Mouse (Mus musculus) CH12.LX (cell line): ENCODE results near the gene Serpinf2. TPM values are rescaled to one million over a fixed set of nuclear protein-coding genes. Genes with fewer than 3 reads are reported as not detected.

Experiments used
- DNase-seq: peaks from one replicate; pipeline ENCODE4 v3.0.0-alpha.2; 2013; ENCODE audit errors: extremely low read depth
- H3K27ac ChIP-seq: 2 replicates; pipeline ENCODE4 v1.5.1; 2012; ENCODE audit warnings: low read depth, mild to moderate bottlenecking, control low read depth, moderate library complexity; ENCODE audit not compliant: insufficient read depth
- H3K27me3 ChIP-seq: replicated peaks from 2 replicates; pipeline ENCODE3; 2012; ENCODE audit warnings: inconsistent platforms
- H3K36me3 ChIP-seq, 2 experiments: replicated peaks in 1 of 2; 2 replicates each; pipeline versions ENCODE3 to v1.6.1; 2012; ENCODE audit warnings: inconsistent platforms in 1 of 2, low read length in 1 of 2, mild to moderate bottlenecking in 1 of 2, mixed read lengths in 1 of 2, moderate library complexity in 1 of 2; ENCODE audit not compliant: control insufficient read depth in 1 of 2, insufficient read depth in 1 of 2
- H3K4me1 ChIP-seq, 2 experiments: 2 replicates each; pipeline ENCODE4 v1.6.1; 2012; ENCODE audit warnings: inconsistent platforms in 1 of 2, moderate library complexity in 1 of 2; ENCODE audit not compliant: insufficient read depth in 2 of 2, control insufficient read depth in 1 of 2
- H3K4me2 ChIP-seq: 2 replicates; pipeline ENCODE4 v1.6.1; 2012; ENCODE audit warnings: low read depth, mild to moderate bottlenecking, control low read depth; ENCODE audit not compliant: poor library complexity, insufficient read depth, severe bottlenecking
- H3K4me3 ChIP-seq, 3 experiments: fragments of 150-350 bp in 1 of 3; sonication (generic) in 1 of 3; replicated peaks in 1 of 3; 2 replicates each; pipeline versions ENCODE3 to v1.5.1; 2011 to 2012; ENCODE audit warnings: low read depth in 2 of 3, low read length in 2 of 3, mild to moderate bottlenecking in 2 of 3, moderate library complexity in 2 of 3, control low read depth in 1 of 3, improper control_type of control experiment in 1 of 3, inconsistent platforms in 1 of 3, mixed read lengths in 1 of 3; ENCODE audit not compliant: poor library complexity in 1 of 3
- H3K79me2 ChIP-seq: replicated peaks from 2 replicates; pipeline ENCODE4 v1.6.1; 2012; ENCODE audit warnings: mild to moderate bottlenecking, moderate library complexity; ENCODE audit not compliant: control insufficient read depth, poor library complexity, insufficient read depth, severe bottlenecking; ENCODE audit errors: extremely low read depth
- H3K9ac ChIP-seq: 2 replicates; pipeline ENCODE4 v1.6.1; 2012; ENCODE audit warnings: low read depth, mild to moderate bottlenecking, control low read depth, moderate library complexity; ENCODE audit not compliant: insufficient read depth
- H3K9me3 ChIP-seq: replicated peaks from 2 replicates; pipeline ENCODE3; 2012; ENCODE audit warnings: low read length, inconsistent platforms, mixed read lengths
- BHLHE40 ChIP-seq: IDR thresholded peaks from 2 replicates; pipeline ENCODE4 v1.6.1; 2011; ENCODE audit warnings: mild to moderate bottlenecking, low read depth, low read length, improper control_type of control experiment
- CHD1 ChIP-seq: IDR thresholded peaks from 2 replicates; pipeline ENCODE4 v1.6.1; 2012; ENCODE audit warnings: low read depth, low read length, improper control_type of control experiment, inconsistent platforms
- CTCF ChIP-seq, 2 experiments: IDR thresholded peaks in 1 of 2; conservative IDR thresholded peaks in 1 of 2; 2 replicates each; pipeline ENCODE4 v1.5.1; 2011 to 2012; ENCODE audit warnings: low read depth in 2 of 2, low read length in 2 of 2, improper control_type of control experiment in 1 of 2, inconsistent platforms in 1 of 2, mild to moderate bottlenecking in 1 of 2, moderate library complexity in 1 of 2
- ELF1 ChIP-seq: IDR thresholded peaks from 2 replicates; pipeline ENCODE4 v1.6.1; 2014; ENCODE audit warnings: low read depth, mild to moderate bottlenecking, inconsistent platforms, low read length, improper control_type of control experiment
- ETS1 ChIP-seq: conservative IDR thresholded peaks from 2 replicates; pipeline ENCODE4 v1.6.1; 2012; ENCODE audit warnings: low read depth, mild to moderate bottlenecking, inconsistent platforms, low read length, improper control_type of control experiment, moderate library complexity
- HCFC1 ChIP-seq: IDR thresholded peaks from 2 replicates; pipeline ENCODE4 v1.6.1; 2012; ENCODE audit warnings: low read depth, mild to moderate bottlenecking, inconsistent platforms, low read length, improper control_type of control experiment
- JUN ChIP-seq: IDR thresholded peaks from 2 replicates; pipeline ENCODE4 v1.6.1; 2011; ENCODE audit warnings: low read depth, mild to moderate bottlenecking, low read length, improper control_type of control experiment, moderate library complexity; ENCODE audit not compliant: insufficient read depth
- JUND ChIP-seq: conservative IDR thresholded peaks from 2 replicates; pipeline ENCODE4 v1.6.1; 2011; ENCODE audit warnings: low read depth, low read length, improper control_type of control experiment
- KAT2A ChIP-seq: IDR thresholded peaks from 2 replicates; pipeline ENCODE4 v1.6.1; 2012; ENCODE audit warnings: low read length, improper control_type of control experiment, inconsistent platforms; ENCODE audit not compliant: insufficient replicate concordance
- MAFK ChIP-seq: IDR thresholded peaks from 2 replicates; pipeline ENCODE4 v1.6.1; 2011; ENCODE audit warnings: low read length, improper control_type of control experiment; ENCODE audit not compliant: insufficient replicate concordance
- MAX ChIP-seq: IDR thresholded peaks from 2 replicates; pipeline ENCODE4 v1.6.1; 2011; ENCODE audit warnings: low read length, improper control_type of control experiment
- MAZ ChIP-seq: IDR thresholded peaks from 2 replicates; pipeline ENCODE4 v1.6.1; 2012; ENCODE audit warnings: low read depth, mild to moderate bottlenecking, inconsistent platforms, low read length, improper control_type of control experiment, moderate library complexity
- MEF2A ChIP-seq: IDR thresholded peaks from 2 replicates; pipeline ENCODE4 v1.6.1; 2014; ENCODE audit warnings: low read depth, mild to moderate bottlenecking, inconsistent platforms, low read length, improper control_type of control experiment, borderline replicate concordance
- NELFE ChIP-seq: IDR thresholded peaks from 2 replicates; pipeline ENCODE4 v1.6.1; 2011; ENCODE audit warnings: low read depth, low read length, improper control_type of control experiment
- NRF1 ChIP-seq: IDR thresholded peaks from 2 replicates; pipeline ENCODE4 v1.6.1; 2014; ENCODE audit warnings: low read depth, mild to moderate bottlenecking, inconsistent platforms, low read length, improper control_type of control experiment, moderate library complexity
- PAX5 ChIP-seq: IDR thresholded peaks from 2 replicates; pipeline ENCODE4 v1.6.1; 2012; ENCODE audit warnings: low read length, inconsistent platforms, mixed read lengths
- POLR2A ChIP-seq: IDR thresholded peaks from 2 replicates; pipeline ENCODE4 v1.6.1; 2011; ENCODE audit warnings: low read depth, mild to moderate bottlenecking, improper control_type of control experiment, low read length
- RAD21 ChIP-seq: IDR thresholded peaks from 2 replicates; pipeline ENCODE4 v1.6.1; 2011; ENCODE audit warnings: low read depth, mild to moderate bottlenecking, low read length, improper control_type of control experiment, moderate library complexity
- SIN3A ChIP-seq: IDR thresholded peaks from 2 replicates; pipeline ENCODE4 v1.6.1; 2012; ENCODE audit warnings: low read length, improper control_type of control experiment, inconsistent platforms
- SMC3 ChIP-seq: IDR thresholded peaks from 2 replicates; pipeline ENCODE4 v1.6.1; 2011; ENCODE audit warnings: low read depth, low read length, improper control_type of control experiment
- USF1 ChIP-seq: IDR thresholded peaks from 2 replicates; pipeline ENCODE4 v1.6.1; 2014; ENCODE audit warnings: low read depth, mild to moderate bottlenecking, inconsistent platforms, low read length, improper control_type of control experiment
- dilution Hi-C: fragments of 300-500 bp; cut with MboI; formaldehyde crosslinking; loops from 2 replicates; pipeline ENCODE4 v1.14.3; 2020; ENCODE audit warnings: low sequenced_read_pairs; ENCODE audit not compliant: extremely low pct_unique_long_range_greater_than_20kb, extremely low pct_ligation_motif_present
- in situ Hi-C: fragments of 300-500 bp; cut with MboI; formaldehyde crosslinking; loops from 3 replicates; pipeline ENCODE4 v1.14.3; 2019; ENCODE audit warnings: low sequenced_read_pairs, low pct_ligation_motif_present, low pct_unique_long_range_greater_than_20kb, mixed read lengths
- polyA plus RNA-seq: library from polyadenylated mRNA; unstranded; fragments of >175 nt; gene quantifications from 2 replicates; pipeline ENCODE4 v1.2.1, GENCODE M21; 2012; ENCODE audit warnings: low read depth; ENCODE audit not compliant: insufficient read length
- total RNA-seq, 2 experiments: library from RNA; depleted of rRNA; stranded (reverse); fragments of 300-350 nt in 1 of 2; fragments of >200 nt in 1 of 2; gene quantifications; 2 replicates each; pipeline ENCODE4 v1.2.3; 2012 to 2014

Serpinf2 gene
- total and polyA plus RNA-seq, 3 experiments = 0.08 to 0.26 TPM; not detected in 1

- TF ChIP-seq JUN (peak; percentile 68; the same call in 1 of the 2 replicates), MAZ (peak; percentile 49), BHLHE40 (peak; percentile 95), MEF2A (peak; percentile 61; the same call in 1 of the 2 replicates), NELFE (peak; percentile 54; the same call in 1 of the 2 replicates), CHD1 (peak; percentile 60; the same call in 1 of the 2 replicates), USF1 (no peak), ETS1 (peak; percentile 80), POLR2A (peak; percentile 20; the same call in 1 of the 2 replicates), PAX5 (no peak), MAX (peak; percentile 10), MAFK (no peak), HCFC1 (no peak; the same call in none of the 2 replicates), SIN3A (peak; percentile 89; the same call in 1 of the 2 replicates), SMC3 (0 out of 2 replicates have a peak, but pooled peaks have one; percentile 3), RAD21 (no peak; the same call in none of the 2 replicates), ELF1 (peak; percentile 80), NRF1 (no peak)
Observed at GRCm38 (mm10) chr11:75409679-75410575, 29.5 kb downstream of the Serpinf2 start (continued).

GRCm38 (mm10) chr11:75406865-75407264 is 32.5 kb downstream of the Serpinf2 start:
- Histone ChIP-seq H3K9me3 (no peaks in the 10 kb centered on the region), H3K4me2 (no peak overlapping the region), H3K9ac (no peak overlapping the region), H3K4me1 (peaks cover 24 to 47% of the 10 kb centered on the region in 2 experiments), H3K4me3 (no peak overlapping the region), H3K79me2 (no peaks in the 10 kb centered on the region), H3K36me3 (peaks cover 9 to 46% of the 10 kb centered on the region in 2 experiments), H3K27me3 (no peaks in the 10 kb centered on the region), H3K27ac (no peak overlapping the region)
- TF ChIP-seq USF1 (no peak), CTCF (conservative IDR thresholded peaks at IDR 0.05 in 1 of 2, IDR thresholded peaks at IDR 0.05 in 1 of 2; ENCODE audit: low read depth in 2 of 2, low read length in 2 of 2) (peak; percentile 76 to 92), JUND (no peak), SMC3 (peak; percentile 70), ELF1 (no peak), KAT2A (no peak), RAD21 (peak; percentile 60), NELFE (no peak)
- in situ Hi-C loops (no loop called here), dilution Hi-C loops (no loop called here)
- peak; percentile 71 for DNase-seq
